Mouse (Mus musculus) hindbrain, embryonic 14.5 days (tissue): ENCODE data around the gene Trpm1. TPM values are rescaled to one million over a fixed set of nuclear protein-coding genes. Genes with fewer than 3 reads are reported as not detected.

Experiments used
- ATAC-seq: fragments of 200-750 bp; cut with Nextera tagmentation; 2 replicates; pipeline ENCODE4 v1.8.0; 2017; ENCODE audit warnings: moderate number of reproducible peaks, mild to moderate bottlenecking, moderate TSS enrichment, moderate library complexity; ENCODE audit not compliant: low FRiP score
- DNase-seq: peaks from one replicate; pipeline ENCODE4 v3.0.0-alpha.2; 2015; ENCODE audit warnings: low spot score
- H3K27ac ChIP-seq: fragments of 300-500 bp; sonication (generic); 2 replicates; pipeline ENCODE4 v1.5.1; 2014; ENCODE audit warnings: mild to moderate bottlenecking, moderate library complexity
- H3K27me3 ChIP-seq: fragments of 300-500 bp; sonication (generic); 2 replicates; pipeline ENCODE4 v1.6.1; 2014; ENCODE audit warnings: mild to moderate bottlenecking, low read length, mixed read lengths; ENCODE audit not compliant: control insufficient read depth, insufficient read depth
- H3K36me3 ChIP-seq: fragments of 300-500 bp; sonication (generic); replicated peaks from 2 replicates; pipeline ENCODE4 v1.6.1; 2014; ENCODE audit not compliant: control insufficient read depth, insufficient read depth
- H3K4me1 ChIP-seq: fragments of 300-500 bp; sonication (generic); replicated peaks from 2 replicates; pipeline ENCODE4 v1.6.1; 2014; ENCODE audit warnings: antibody characterized with exemption, low read length, mixed read lengths; ENCODE audit not compliant: control insufficient read depth, insufficient read depth
- H3K4me2 ChIP-seq: fragments of 300-500 bp; sonication (generic); replicated peaks from 2 replicates; pipeline ENCODE4 v1.6.1; 2014; ENCODE audit warnings: mild to moderate bottlenecking, moderate library complexity
- H3K4me3 ChIP-seq: fragments of 300-500 bp; sonication (generic); replicated peaks from 2 replicates; pipeline ENCODE4 v1.5.1; 2014; ENCODE audit warnings: mild to moderate bottlenecking, low read length
- H3K9ac ChIP-seq: fragments of 300-500 bp; sonication (generic); 2 replicates; pipeline ENCODE4 v1.6.1; 2014
- H3K9me3 ChIP-seq: fragments of 300-500 bp; sonication (generic); 2 replicates; pipeline ENCODE4 v1.6.1; 2016; ENCODE audit warnings: low read length; ENCODE audit not compliant: control insufficient read depth
- WGBS: fragments of 180-500 bp; shearing (Covaris S2); extraction: QIAGEN DNeasy Blood & Tissue Kit; methylation state at CpG from one replicate; pipeline ENCODE4 v1.1.7; 2014; 5-methylcytosine and 5-hydroxymethylcytosine counted together
- polyA plus RNA-seq: library from polyadenylated mRNA; unstranded; fragments of >200 nt; fragmentation: Nextera tagmentation; extraction: Ambion mirVana; gene quantifications from 2 replicates; pipeline ENCODE4 v1.2.1, GENCODE M21; 2014

Gene Trpm1
- polyA plus RNA-seq, 1 experiment from 2014 or later: 0.12 TPM

- peak; percentile 98 for ATAC-seq
- no peaks in the 10 kb centered on the region for H3K36me3 ChIP-seq
- H3K4me3 ChIP-seq: peak within 1 kb of the TSS; percentile 50
- peak within 1 kb of the TSS; percentile 69 for H3K4me2 ChIP-seq
- no peaks in the 10 kb centered on the region for H3K9me3 ChIP-seq
- H3K9ac ChIP-seq: peak within 1 kb of the TSS; percentile 61
- H3K27me3 ChIP-seq: no peaks in the 10 kb centered on the region
- DNase-seq: peak; percentile 96
- peak within 1 kb of the TSS; percentile 55 for H3K27ac ChIP-seq
- peaks cover 8% of the 10 kb centered on the region for H3K4me1 ChIP-seq
- under 1% methylated on average over 77 of the region's 77 CpGs for WGBS
Measured at GRCm38 (mm10) chr7:64287414-64288091, 133.9 kb downstream of the Trpm1 start, which contains the start of gene Mtmr10. Gene Mtmr10, plus strand, starts transcription at chr7:64287653.

- Histone ChIP-seq H3K4me2 (peak overlapping the region; percentile 12; the same call in 1 of the 2 replicates), H3K27me3 (no peaks in the 10 kb centered on the region), H3K27ac (no peak overlapping the region), H3K4me3 (no peak overlapping the region), H3K9me3 (no peaks in the 10 kb centered on the region), H3K4me1 (peaks cover 8% of the 10 kb centered on the region), H3K9ac (no peak overlapping the region), H3K36me3 (no peaks in the 10 kb centered on the region)
- no peak for DNase-seq
- ATAC-seq: no peak
- 91% methylated on average over 7 of the region's 7 CpGs for WGBS
Measured at GRCm38 (mm10) chr7:64289416-64289815, 135.8 kb downstream of the Trpm1 start.

GRCm38 (mm10) chr7:64290431-64290830 is 136.8 kb downstream of the Trpm1 start:
- H3K4me1 ChIP-seq: peaks cover 8% of the 10 kb centered on the region
- no peak overlapping the region for H3K4me3 ChIP-seq
- H3K4me2 ChIP-seq: no peak overlapping the region
- H3K27me3 ChIP-seq: no peaks in the 10 kb centered on the region
- H3K36me3 ChIP-seq: no peaks in the 10 kb centered on the region
- ATAC-seq (no peak), DNase-seq (no peak)
- no peak overlapping the region for H3K27ac ChIP-seq
- no peaks in the 10 kb centered on the region for H3K9me3 ChIP-seq
- H3K9ac ChIP-seq: no peak overlapping the region
- 91% methylated on average over 6 of the region's 6 CpGs for WGBS

- DNase-seq: no peak
- H3K36me3 ChIP-seq: no peaks in the 10 kb centered on the region
- H3K4me3 ChIP-seq: no peak overlapping the region
- H3K9me3 ChIP-seq: no peaks in the 10 kb centered on the region
- H3K27me3 ChIP-seq: no peaks in the 10 kb centered on the region
- no peak overlapping the region for H3K9ac ChIP-seq
- 96% methylated on average over 10 of the region's 10 CpGs for WGBS
- no peak overlapping the region for H3K27ac ChIP-seq
- no peak for ATAC-seq
- peaks cover 8% of the 10 kb centered on the region for H3K4me1 ChIP-seq
- H3K4me2 ChIP-seq: no peak overlapping the region
Measured at GRCm38 (mm10) chr7:64291722-64292121, 138.1 kb downstream of the Trpm1 start.

GRCm38 (mm10) chr7:64296286-64297010 is 142.8 kb downstream of the Trpm1 start:
- no peaks in the 10 kb centered on the region for H3K9me3 ChIP-seq
- no peak overlapping the region for H3K4me2 ChIP-seq
- no peaks in the 10 kb centered on the region for H3K27me3 ChIP-seq
- ATAC-seq (no peak), DNase-seq (no peak)
- peaks cover 15% of the 10 kb centered on the region for H3K36me3 ChIP-seq
- H3K4me1 ChIP-seq: no peaks in the 10 kb centered on the region
- H3K27ac ChIP-seq: no peak overlapping the region; the same call in 1 of the 2 replicates
- WGBS: 55% methylated on average over 5 of the region's 5 CpGs
- H3K4me3 ChIP-seq: no peak overlapping the region
- no peak overlapping the region for H3K9ac ChIP-seq

GRCm38 (mm10) chr7:64310241-64310640 is 156.6 kb downstream of the Trpm1 start:
- no peak for ATAC-seq
- WGBS: 74% methylated on average over 7 of the region's 7 CpGs

GRCm38 (mm10) chr7:64310756-64311155 is 157.1 kb downstream of the Trpm1 start:
- ATAC-seq: no peak
- no peaks in the 10 kb centered on the region for H3K9me3 ChIP-seq
- no peaks in the 10 kb centered on the region for H3K4me1 ChIP-seq
- H3K9ac ChIP-seq: no peak overlapping the region
- DNase-seq: no peak
- WGBS: 41% methylated on average over 2 of the region's 2 CpGs
- H3K27me3 ChIP-seq: no peaks in the 10 kb centered on the region
- no peak overlapping the region for H3K4me2 ChIP-seq
- no peak overlapping the region for H3K4me3 ChIP-seq
- H3K36me3 ChIP-seq: peaks cover 32% of the 10 kb centered on the region
- H3K27ac ChIP-seq: no peak overlapping the region

More at GRCm38 (mm10) chr7:64310241-64310640, 156.6 kb downstream of the Trpm1 start:
- Histone ChIP-seq H3K4me1 (no peaks in the 10 kb centered on the region), H3K4me3 (no peak overlapping the region), H3K9ac (no peak overlapping the region), H3K27me3 (no peaks in the 10 kb centered on the region), H3K4me2 (no peak overlapping the region), H3K36me3 (peaks cover 28% of the 10 kb centered on the region), H3K27ac (no peak overlapping the region), H3K9me3 (no peaks in the 10 kb centered on the region)
- no peak for DNase-seq

GRCm38 (mm10) chr7:64312811-64313210 is 159.2 kb downstream of the Trpm1 start:
- no peak for DNase-seq
- Histone ChIP-seq H3K9me3 (no peaks in the 10 kb centered on the region), H3K36me3 (peaks cover 41% of the 10 kb centered on the region), H3K27ac (no peak overlapping the region), H3K4me1 (no peaks in the 10 kb centered on the region), H3K4me3 (no peak overlapping the region), H3K9ac (no peak overlapping the region), H3K4me2 (no peak overlapping the region), H3K27me3 (no peaks in the 10 kb centered on the region)
- ATAC-seq: no peak
- WGBS: 87% methylated on average over 7 of the region's 7 CpGs
